Mouse (Mus musculus) liver, postnatal 0 days (tissue): ENCODE results near the gene Rpl38. TPM values are rescaled to one million over a fixed set of nuclear protein-coding genes. Genes with fewer than 3 reads are reported as not detected.

Source experiments
- ATAC-seq: fragments of 200-750 bp; cut with Nextera tagmentation; 2 replicates; pipeline ENCODE4 v1.8.0; 2017; ENCODE audit warnings: mild to moderate bottlenecking, moderate library complexity
- DNase-seq: peaks from one replicate; pipeline ENCODE4 v3.0.0-alpha.2; 2016
- H3K27ac ChIP-seq: fragments of 300-500 bp; sonication (generic); 2 replicates; pipeline ENCODE4 v1.5.1; 2014; ENCODE audit warnings: antibody characterized with exemption, moderate library complexity, mild to moderate bottlenecking, low read depth
- H3K27me3 ChIP-seq: fragments of 300-500 bp; sonication (generic); 2 replicates; pipeline ENCODE4 v1.6.1; 2014; ENCODE audit warnings: low read length, control low read depth, mixed read lengths; ENCODE audit not compliant: insufficient read depth
- H3K36me3 ChIP-seq: fragments of 300-500 bp; sonication (generic); replicated peaks from 2 replicates; pipeline ENCODE4 v1.6.1; 2014; ENCODE audit warnings: mild to moderate bottlenecking, control low read depth, low read length, moderate library complexity, mixed read lengths; ENCODE audit not compliant: insufficient read depth
- H3K4me1 ChIP-seq: fragments of 300-500 bp; sonication (generic); 2 replicates; pipeline ENCODE4 v1.6.1; 2014; ENCODE audit warnings: antibody characterized with exemption, mild to moderate bottlenecking, control low read depth; ENCODE audit not compliant: insufficient read depth
- H3K4me2 ChIP-seq: fragments of 300-500 bp; sonication (generic); 2 replicates; pipeline ENCODE4 v1.6.1; 2014; ENCODE audit warnings: low read depth, mild to moderate bottlenecking, low read length, moderate library complexity, mixed read lengths
- H3K4me3 ChIP-seq: fragments of 300-500 bp; sonication (generic); 2 replicates; pipeline ENCODE4 v1.5.1; 2014; ENCODE audit warnings: low read depth, low read length
- H3K9ac ChIP-seq: fragments of 300-500 bp; sonication (generic); replicated peaks from 2 replicates; pipeline ENCODE4 v1.6.1; 2014; ENCODE audit warnings: mild to moderate bottlenecking, moderate library complexity
- H3K9me3 ChIP-seq: fragments of 300-500 bp; sonication (generic); 2 replicates; pipeline ENCODE4 v1.6.1; 2016; ENCODE audit warnings: mild to moderate bottlenecking, control low read depth, low read length, mixed read lengths
- CTCF ChIP-seq: sonication (generic); IDR thresholded peaks from 2 replicates; pipeline ENCODE4 v1.5.1; 2016; ENCODE audit warnings: antibody characterized with exemption, low read depth
- EP300 ChIP-seq: IDR thresholded peaks from 2 replicates; pipeline ENCODE4 v1.6.1; 2016; ENCODE audit warnings: antibody characterized with exemption, low read depth, mild to moderate bottlenecking
- WGBS: fragments of 180-500 bp; shearing (Covaris S2); extraction: QIAGEN DNeasy Blood & Tissue Kit; methylation state at CpG from one replicate; pipeline ENCODE4 v1.1.7; 2014; ENCODE audit not compliant: insufficient replicate concordance; 5-methylcytosine and 5-hydroxymethylcytosine counted together
- polyA plus RNA-seq: library from polyadenylated mRNA; unstranded; fragments of >200 nt; fragmentation: Nextera tagmentation; extraction: Ambion mirVana; gene quantifications from 2 replicates; pipeline ENCODE4 v1.2.1, GENCODE M21; 2015

The Rpl38 gene
- polyA plus RNA-seq, 1 experiment from 2014 or later, result 837 TPM

- no peak for DNase-seq
- Histone ChIP-seq H3K4me1 (no peaks in the 10 kb centered on the region), H3K27me3 (peaks cover 13% of the 10 kb centered on the region; the same call in 1 of the 2 replicates), H3K9me3 (no peaks in the 10 kb centered on the region), H3K27ac (no peak overlapping the region), H3K36me3 (no peaks in the 10 kb centered on the region), H3K4me2 (no peak overlapping the region), H3K4me3 (no peak overlapping the region), H3K9ac (no peak overlapping the region)
- no peak for ATAC-seq
- WGBS, result 86% methylated on average over 8 of the region's 8 CpGs
- TF ChIP-seq EP300 (no peak), CTCF (no peak)
Measured at GRCm38 (mm10) chr11:114641136-114641535, 27.2 kb upstream of the Rpl38 start.

- TF ChIP-seq EP300, result no peak
- TF ChIP-seq CTCF, result no peak
- WGBS, result 70% methylated on average over 12 of the region's 12 CpGs
- Histone ChIP-seq H3K4me2 (no peak overlapping the region), H3K9me3 (peaks cover 4% of the 10 kb centered on the region; the same call in 1 of the 2 replicates), H3K27ac (no peak overlapping the region), H3K27me3 (0 out of 2 replicates have a peak, but pooled peaks cover 10% of the 10 kb centered on the region), H3K36me3 (no peaks in the 10 kb centered on the region), H3K9ac (no peak overlapping the region), H3K4me1 (no peaks in the 10 kb centered on the region), H3K4me3 (no peak overlapping the region)
- DNase-seq (no peak), ATAC-seq (no peak)
Measured at GRCm38 (mm10) chr11:114642184-114642583, 26.1 kb upstream of the Rpl38 start.

- no peak overlapping the region for H3K9ac ChIP-seq
- H3K9me3 ChIP-seq, result peaks cover 4% of the 10 kb centered on the region; the same call in 1 of the 2 replicates
- H3K27me3 ChIP-seq, result 0 out of 2 replicates have a peak, but pooled peaks cover 10% of the 10 kb centered on the region
- H3K27ac ChIP-seq, result no peak overlapping the region
- ATAC-seq (no peak), DNase-seq (no peak)
- no peak overlapping the region for H3K4me3 ChIP-seq
- no peaks in the 10 kb centered on the region for H3K36me3 ChIP-seq
- H3K4me1 ChIP-seq, result no peaks in the 10 kb centered on the region
- no peak overlapping the region for H3K4me2 ChIP-seq
- WGBS, result 71% methylated on average over 11 of the region's 11 CpGs
- TF ChIP-seq EP300, result no peak
Measured at GRCm38 (mm10) chr11:114642926-114643325, 25.4 kb upstream of the Rpl38 start.

GRCm38 (mm10) chr11:114644122-114644521 is 24.2 kb upstream of the Rpl38 start:
- H3K27ac ChIP-seq, result no peak overlapping the region
- H3K4me2 ChIP-seq, result no peak overlapping the region
- H3K9me3 ChIP-seq, result peaks cover 4% of the 10 kb centered on the region; the same call in 1 of the 2 replicates
- 0 out of 2 replicates have a peak, but pooled peaks cover 10% of the 10 kb centered on the region for H3K27me3 ChIP-seq
- no peak overlapping the region for H3K4me3 ChIP-seq
- TF ChIP-seq EP300, result no peak
- no peak for TF ChIP-seq CTCF
- no peak overlapping the region for H3K9ac ChIP-seq
- ATAC-seq (no peak), DNase-seq (no peak)
- 43% methylated on average over 2 of the region's 2 CpGs for WGBS
- no peaks in the 10 kb centered on the region for H3K36me3 ChIP-seq
- H3K4me1 ChIP-seq, result no peaks in the 10 kb centered on the region

GRCm38 (mm10) chr11:114649510-114649909 is 18.8 kb upstream of the Rpl38 start:
- H3K9me3 ChIP-seq, result peaks cover 4% of the 10 kb centered on the region; the same call in 1 of the 2 replicates
- ATAC-seq, result no peak
- no peaks in the 10 kb centered on the region for H3K36me3 ChIP-seq
- no peaks in the 10 kb centered on the region for H3K4me1 ChIP-seq
- no peak overlapping the region for H3K4me3 ChIP-seq
- DNase-seq, result no peak
- TF ChIP-seq EP300 (no peak), CTCF (peak; percentile 39)
- H3K27me3 ChIP-seq, result 0 out of 2 replicates have a peak, but pooled peaks cover 2% of the 10 kb centered on the region
- 56% methylated on average over 4 of the region's 4 CpGs for WGBS
- H3K9ac ChIP-seq, result no peak overlapping the region
- no peak overlapping the region for H3K4me2 ChIP-seq
- no peak overlapping the region for H3K27ac ChIP-seq

GRCm38 (mm10) chr11:114652531-114652930 is 15.8 kb upstream of the Rpl38 start:
- 0 out of 2 replicates have a peak, but pooled peaks cover 1% of the 10 kb centered on the region for H3K27me3 ChIP-seq
- TF ChIP-seq EP300 (no peak), CTCF (no peak)
- DNase-seq (no peak), ATAC-seq (no peak)
- H3K4me2 ChIP-seq, result no peak overlapping the region
- H3K36me3 ChIP-seq, result no peaks in the 10 kb centered on the region
- H3K9me3 ChIP-seq, result no peaks in the 10 kb centered on the region
- WGBS, result 6% methylated on average over 16 of the region's 16 CpGs
- H3K27ac ChIP-seq, result no peak overlapping the region
- no peak overlapping the region for H3K9ac ChIP-seq
- no peak overlapping the region for H3K4me3 ChIP-seq
- no peaks in the 10 kb centered on the region for H3K4me1 ChIP-seq
